Mouse (Mus musculus) layer of hippocampus, postnatal 36 days (tissue): Measurements from ENCODE around the gene Coq7. TPM values are rescaled to one million over a fixed set of nuclear protein-coding genes. Genes with fewer than 3 reads are reported as not detected.
A peak's percentile ranks its signal among the peaks of the same experiment; 100 is the strongest.

Experiments
- DNase-seq, 2 experiments: peaks; one replicate each; pipeline ENCODE4 v3.0.0; 2022
- total RNA-seq, 2 experiments: library from RNA; stranded (reverse); gene quantifications; 2 replicates each; pipeline ENCODE4 v1.2.3; 2021

Coq7 gene
- total RNA-seq, 2 experiments from 2014 or later: 32.5 to 32.9 TPM

- no peak for DNase-seq
Measured at GRCm38 (mm10) chr7:118494892-118495579, 38.1 kb downstream of the Coq7 start.

GRCm38 (mm10) chr7:118493892-118494291, 39.3 kb downstream of the Coq7 start:
- no peak for DNase-seq

GRCm38 (mm10) chr7:118491431-118492147, 41.6 kb downstream of the Coq7 start, which contains the start of gene Itpripl2:
Itpripl2 (minus strand) TSS chr7:118491975.
- DNase-seq: peak; percentile 22 to 31

DNA sequence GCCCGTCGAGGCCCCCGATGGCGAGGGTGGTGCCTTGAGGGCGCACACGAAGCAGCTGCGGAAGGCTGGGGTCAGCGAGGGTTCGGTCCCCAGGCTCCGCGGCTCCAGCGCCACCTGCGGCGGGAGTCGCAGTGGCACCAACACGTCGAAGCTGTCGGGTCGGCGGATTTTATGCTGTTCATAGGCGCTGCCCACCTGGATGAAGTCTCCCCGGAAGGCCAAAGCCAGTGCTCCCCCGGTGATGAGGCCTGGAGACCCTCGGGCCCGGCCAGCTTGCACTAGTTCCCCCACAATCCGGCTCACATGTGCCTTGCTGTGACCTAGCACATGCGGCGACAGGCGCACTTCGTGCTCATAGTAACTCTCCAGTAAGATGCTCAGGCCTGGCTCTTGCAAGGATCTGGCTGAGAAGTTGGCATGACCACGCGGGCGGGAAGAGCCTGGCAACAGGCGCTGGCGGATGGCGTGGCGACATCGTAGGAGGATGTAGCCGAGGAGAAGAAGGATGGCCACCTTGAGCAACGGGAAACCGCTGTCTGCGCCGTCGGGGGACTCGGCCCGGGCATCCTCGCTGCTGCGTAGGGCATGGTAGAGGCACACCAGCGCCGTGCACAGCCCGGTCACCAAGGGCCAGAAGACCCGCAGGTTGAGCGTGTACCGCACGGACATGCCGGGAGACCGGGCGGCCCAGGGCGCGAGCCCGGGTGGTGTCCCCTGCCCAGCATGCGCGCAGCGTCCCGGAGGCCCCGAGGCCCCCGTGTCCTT, 42.3 kb downstream of the Coq7 start:
- no peak for DNase-seq

DNA sequence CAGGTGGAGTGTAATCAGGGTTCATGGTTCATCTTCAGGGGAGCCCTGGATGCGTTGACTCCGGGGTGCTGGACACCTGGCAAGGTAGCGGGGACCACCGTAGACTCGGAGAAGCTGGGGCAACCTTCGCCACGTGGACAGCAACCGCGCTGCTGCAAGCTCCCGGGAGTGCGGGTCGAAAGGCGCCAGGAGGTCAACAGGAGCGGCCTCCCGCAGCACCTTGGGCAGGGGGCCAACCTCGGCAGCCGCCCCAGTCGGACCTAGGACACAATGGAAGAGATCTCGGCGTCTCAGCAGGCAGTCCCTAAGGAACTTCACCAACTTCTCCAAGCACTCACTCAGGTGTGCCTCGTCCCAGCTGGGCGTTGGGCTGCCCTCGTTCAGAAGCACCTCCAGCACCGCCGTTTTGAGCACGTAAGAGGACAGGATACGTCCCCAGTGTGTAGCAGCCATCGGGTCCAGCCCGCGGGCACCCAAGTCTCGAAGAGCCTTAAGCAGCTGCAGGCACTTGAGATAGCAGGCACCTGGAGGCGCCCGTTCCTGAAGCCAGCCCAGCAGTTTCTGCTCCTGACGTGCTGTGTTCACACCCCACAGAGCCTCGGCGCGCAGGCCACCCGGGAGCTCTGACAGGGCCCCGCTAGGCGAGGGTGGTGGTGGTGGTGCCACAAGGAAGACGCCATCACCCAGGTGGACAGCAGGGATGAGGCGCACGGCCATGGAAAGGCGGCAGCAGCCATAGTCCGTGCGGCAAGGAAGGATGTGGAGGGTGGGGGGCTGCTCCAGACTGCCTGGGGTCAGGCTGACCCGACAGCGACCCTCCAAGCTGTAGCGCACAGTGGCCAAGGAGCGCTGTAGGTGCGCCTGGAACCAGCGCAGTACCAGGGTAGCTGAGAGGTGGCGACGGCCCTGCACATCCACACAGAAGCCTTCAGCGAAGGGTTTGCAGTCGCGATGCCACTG, 43.2 kb downstream of the Coq7 start:
- no peak for DNase-seq

- no peak for DNase-seq
Measured at GRCm38 (mm10) chr7:118488060-118488664, 45.0 kb downstream of the Coq7 start.

GRCm38 (mm10) chr7:118486917-118487316, 46.2 kb downstream of the Coq7 start:
- DNase-seq: no peak

GRCm38 (mm10) chr7:118483996-118484395, 49.2 kb downstream of the Coq7 start:
- DNase-seq: no peak

DNA sequence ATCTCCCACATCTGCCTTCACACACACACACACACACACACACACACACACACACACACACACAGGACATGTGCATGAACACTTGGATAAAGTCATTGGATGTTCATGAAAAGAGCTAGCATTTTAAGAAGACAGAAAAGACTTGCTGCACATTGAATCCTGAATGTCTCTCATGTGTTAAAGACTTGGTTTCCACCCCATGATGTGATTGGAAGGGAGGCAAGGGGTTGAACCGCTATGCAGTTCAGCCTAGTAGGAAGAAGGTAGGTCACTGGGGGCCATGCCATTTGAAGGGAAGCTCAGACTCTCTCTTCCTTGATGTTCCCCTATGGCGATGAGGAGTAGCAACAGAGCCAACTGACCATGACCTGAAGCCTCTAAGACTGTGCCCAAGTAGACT, 51.2 kb downstream of the Coq7 start:
- DNase-seq: no peak

DNA sequence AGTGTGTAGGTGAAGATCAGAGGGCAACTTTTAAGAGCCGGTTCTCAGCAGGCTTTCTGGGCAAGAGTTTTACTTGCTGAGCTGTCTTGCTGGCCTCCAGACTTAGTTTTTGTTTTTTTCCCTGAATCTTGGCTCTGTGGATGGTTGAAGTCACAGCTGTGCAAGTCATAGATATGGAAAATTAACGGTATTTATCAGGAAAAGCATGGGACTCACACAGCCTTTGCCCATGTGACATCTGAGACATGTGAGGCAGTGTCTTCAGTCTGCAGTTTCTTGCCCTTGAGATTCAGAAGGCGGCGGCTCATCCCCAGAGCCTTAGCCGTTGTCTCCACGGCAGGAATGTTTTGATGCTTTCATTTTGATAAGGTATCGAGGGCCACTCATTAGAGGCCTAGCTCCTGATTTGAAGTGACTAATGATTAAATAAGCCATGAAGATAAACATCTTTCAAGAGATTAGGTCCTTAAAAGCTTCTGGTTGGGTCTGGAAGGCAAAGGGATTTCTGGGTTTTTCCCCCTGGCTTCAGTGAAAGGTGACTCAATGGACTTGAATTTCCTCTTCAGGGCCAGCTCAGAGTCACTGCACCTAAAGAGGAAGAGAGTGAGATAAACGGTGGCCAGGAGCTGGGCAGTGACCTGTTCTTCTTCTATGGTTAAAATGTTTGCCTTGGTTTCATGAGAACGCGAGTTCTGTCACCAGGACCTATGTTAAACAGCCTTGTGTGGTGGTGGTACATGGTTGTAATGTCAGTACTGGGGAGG, 51.9 kb downstream of the Coq7 start:
- no peak for DNase-seq

- DNase-seq: no peak
Measured at GRCm38 (mm10) chr7:118480160-118480709, 52.9 kb downstream of the Coq7 start.

DNA sequence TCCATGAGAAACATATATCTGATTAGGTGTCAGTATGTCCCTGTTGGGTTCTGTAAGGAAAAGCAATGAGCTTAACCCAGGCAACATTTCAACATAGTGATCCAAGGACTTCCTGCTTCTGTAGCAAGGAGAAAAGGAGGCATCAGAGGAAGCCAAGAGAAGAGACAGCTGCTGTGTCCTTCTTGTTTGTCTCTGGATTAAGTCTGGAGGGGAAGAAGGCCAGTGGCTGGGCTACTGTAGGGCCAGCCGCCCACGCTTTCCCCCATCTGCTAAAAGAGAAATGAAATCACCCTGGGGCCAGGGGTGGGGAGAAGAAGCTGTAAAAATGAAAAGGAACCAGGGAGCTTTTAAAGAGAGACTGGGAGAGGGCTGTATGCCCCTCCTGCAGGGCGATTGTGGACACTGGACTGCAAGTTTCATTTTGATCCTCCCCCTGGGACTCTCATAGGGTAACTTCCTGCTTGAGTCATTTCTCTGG, 54.3 kb downstream of the Coq7 start:
- DNase-seq: no peak

- DNase-seq: no peak
Measured at GRCm38 (mm10) chr7:118476428-118476827, 56.7 kb downstream of the Coq7 start.

DNA sequence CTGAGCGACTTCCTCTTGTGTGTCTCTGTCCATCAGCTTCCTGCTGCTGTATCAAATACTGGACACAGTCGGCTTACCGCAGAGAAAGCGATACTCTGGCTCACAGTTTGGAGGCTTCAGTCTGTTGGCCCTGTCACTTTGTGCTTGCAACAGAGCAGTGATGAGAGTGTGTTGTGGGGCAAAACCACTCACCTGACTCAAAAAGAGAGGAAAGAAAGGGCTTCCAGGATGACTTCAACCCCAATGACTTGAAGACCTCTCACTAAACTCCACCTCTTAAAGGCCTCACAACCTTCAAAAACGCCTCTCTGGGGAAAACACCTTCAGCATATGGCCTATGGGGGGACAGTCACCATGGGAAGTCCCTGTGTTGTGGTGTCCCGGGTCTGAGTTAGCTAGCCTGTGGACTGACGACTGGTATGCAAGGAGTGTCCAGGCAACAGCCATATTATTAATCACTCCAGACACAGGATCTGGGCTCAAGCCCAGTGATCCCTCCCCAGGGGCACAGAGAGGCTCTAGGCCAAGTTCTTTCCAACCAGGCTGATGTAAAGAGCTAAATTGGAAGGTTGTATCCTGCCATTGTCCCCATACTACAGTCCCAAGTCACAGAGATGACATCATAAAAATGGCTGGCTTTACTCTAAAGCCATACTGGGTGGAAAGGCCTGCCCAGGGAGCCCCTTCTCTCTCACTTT, 58.0 kb downstream of the Coq7 start:
- DNase-seq: no peak

DNA sequence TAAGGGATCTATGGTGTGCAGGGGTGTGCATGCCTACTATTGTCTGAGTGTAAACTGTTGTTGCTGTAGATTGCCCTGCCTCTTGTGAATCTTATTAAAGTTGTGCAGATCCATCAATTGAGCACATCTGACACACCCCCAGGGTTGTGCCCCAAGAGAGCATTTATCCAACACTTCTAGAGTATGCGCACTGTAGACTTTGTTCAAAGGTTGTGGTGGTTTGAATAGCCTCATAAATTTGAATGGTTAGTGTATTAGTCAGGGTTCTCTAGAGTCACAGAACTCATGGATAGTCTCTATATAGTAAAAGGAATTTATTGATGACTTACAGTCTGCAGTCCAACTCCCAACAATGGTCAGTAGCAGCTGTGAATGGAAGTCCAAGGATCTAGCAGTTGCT, 60.3 kb downstream of the Coq7 start:
- DNase-seq: no peak

GRCm38 (mm10) chr7:118468060-118468459, 65.1 kb downstream of the Coq7 start:
- no peak for DNase-seq

DNA sequence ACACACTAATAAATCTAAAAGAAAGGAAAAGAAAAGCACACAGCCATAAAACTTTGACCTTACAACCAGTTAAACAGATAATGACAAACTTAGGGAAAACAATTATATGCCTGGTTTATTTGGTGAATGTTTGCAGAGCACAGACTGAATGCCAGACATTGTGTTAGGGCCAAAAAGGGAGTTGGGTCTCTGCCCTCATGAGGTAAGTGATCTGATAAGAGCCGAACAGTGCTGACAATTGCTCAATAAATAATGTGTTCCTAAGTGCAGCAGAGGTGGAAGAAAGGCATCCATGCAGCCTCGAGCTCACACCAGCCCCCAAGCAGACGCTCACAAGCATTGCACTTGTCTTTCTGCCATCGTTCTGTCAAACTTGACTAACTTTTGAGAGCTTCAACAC, 68.7 kb downstream of the Coq7 start:
- no peak for DNase-seq

DNA sequence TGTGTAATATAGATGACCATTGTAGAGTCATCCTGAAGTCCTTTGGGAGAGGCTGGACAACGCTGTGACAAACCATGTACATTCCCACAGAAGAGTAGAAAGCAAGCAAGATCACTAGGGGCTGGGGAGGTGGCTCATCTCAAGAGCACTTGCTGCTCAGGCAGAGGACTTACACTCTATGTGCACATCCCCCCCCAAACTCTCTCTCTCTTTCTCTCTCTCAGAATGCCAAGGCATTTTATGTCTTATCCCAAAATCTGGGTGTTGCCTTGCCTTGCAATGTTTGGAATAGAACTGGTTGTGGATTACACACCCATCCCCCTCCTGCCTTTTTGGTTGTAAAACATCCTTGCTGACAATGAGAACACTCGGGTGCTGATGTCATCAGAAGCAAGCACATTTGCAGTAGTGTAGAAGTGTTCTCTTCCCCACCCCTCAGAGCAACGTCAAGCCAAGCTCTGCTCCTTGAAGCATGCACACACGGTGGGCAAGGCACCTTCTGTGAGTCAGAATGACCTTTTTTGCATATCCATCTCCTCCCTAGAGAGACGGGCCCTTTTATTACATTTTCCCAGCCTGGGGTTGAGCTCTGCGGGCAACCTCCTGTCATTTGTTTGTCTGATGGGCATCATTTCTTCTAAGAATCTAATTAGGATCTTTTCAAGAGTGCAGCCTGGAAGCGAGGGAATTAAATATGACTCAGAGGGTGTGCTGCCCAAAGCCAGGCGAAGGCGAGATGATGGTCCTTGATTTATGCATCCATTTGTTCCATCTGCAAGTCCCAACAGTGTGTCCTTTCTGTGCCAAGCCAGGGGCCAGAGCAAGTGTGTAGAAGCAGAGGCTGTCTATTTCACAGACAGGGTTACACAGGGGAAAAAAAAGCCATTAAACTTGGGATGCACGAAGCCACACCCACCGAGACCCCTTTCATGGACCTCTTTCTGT, 70.1 kb downstream of the Coq7 start:
- no peak for DNase-seq
